Mouse (Mus musculus): Measurements from ENCODE around the gene Nup62. TPM values are rescaled to one million over a fixed set of nuclear protein-coding genes. Genes with fewer than 3 reads are reported as not detected.
"Not testable (repeated sequence)": the region's sequence is repeated elsewhere in the genome, so short reads cannot be mapped to it uniquely, and the experiment has no call there.

The Nup62 gene
- total RNA-seq, 1 experiment from 2014 or later: 130 TPM

DNA sequence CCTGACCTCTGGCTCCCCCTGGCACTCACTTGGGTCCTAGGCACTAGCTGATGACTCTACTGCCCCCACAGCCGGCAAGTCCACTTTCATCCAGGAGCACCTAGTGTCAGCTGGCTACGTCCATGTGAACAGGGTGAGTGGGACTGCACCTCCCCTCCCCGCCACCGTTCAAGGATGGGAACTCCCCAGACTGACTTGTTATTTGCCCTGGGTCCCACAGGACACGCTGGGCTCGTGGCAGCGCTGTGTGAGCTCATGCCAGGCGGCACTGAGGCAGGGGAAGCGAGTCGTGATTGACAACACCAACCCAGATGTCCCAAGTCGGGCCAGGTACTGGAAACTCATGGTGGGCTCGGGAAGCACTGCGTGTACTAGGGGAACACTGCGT, 45.5 kb downstream of the Nup62 start:
- ATAC-seq (replicated peaks; ENCODE audit: low read depth, poor library complexity, severe bottlenecking): no peak

DNA sequence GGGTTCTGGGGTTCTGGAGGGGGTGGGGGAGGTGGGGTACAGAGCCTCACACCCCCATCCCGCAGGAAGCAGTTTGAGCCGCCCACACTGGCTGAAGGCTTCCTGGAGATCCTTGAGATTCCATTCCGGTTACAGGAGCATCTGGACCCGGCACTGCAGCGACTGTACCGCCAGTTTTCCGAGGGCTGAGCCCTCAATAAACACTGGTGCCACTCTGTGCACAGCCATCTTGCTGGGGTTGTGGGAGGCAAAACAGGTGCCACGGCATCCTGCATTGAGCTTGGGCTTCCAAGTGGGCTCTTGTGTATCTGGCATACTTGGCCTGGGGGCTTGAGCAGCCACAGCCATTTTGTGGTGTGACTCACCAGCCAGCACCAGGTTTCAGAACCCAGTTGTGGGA, 46.5 kb downstream of the Nup62 start:
- ATAC-seq (replicated peaks; ENCODE audit: low read depth, poor library complexity, severe bottlenecking): no peak

DNA sequence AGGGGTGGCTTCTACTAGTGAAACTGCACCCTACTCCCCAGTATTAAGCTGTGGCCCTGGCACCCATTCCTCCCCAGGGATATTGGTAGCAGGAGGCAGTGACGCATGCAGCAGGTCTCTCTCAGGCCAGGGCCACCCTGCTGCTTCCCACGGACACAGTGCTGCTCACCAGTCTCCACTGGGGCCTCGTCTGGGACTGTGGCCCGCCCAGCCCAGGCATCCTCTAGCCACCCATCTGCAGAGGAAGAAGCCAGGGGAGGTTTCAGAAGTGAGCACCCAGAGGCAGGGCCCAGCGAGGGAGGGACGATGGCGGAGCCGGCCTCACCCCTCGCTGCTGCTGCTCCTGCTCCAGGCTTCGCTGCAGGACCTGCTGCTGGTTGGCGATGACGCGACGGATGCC, 47.3 kb downstream of the Nup62 start:
- no peak for ATAC-seq (replicated peaks; ENCODE audit: low read depth, poor library complexity, severe bottlenecking)

DNA sequence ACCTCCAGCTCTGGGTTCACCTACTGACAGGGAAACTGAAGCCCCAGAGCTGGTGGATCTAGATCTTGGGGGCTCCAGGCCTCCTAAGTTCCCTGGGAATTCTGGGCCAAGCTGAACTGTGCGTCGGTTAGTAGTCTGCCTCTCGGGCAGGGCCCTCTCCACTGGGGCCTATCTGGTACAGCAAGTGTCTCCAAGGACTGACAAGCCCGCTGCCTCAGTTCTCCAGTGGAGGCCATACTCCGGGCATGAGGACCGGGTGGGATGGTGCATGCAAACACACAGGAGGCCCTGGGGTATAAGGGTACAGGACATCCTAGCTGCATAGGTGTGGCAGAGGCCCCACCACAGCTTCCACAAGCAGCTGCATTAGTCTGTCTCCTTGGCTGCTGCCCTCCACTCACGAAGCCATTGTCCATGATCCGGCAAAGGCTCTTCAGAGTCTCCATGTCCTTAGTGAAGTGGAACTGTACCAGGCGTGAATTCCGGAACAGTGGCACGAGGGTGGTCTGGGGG, 48.1 kb downstream of the Nup62 start:
- ATAC-seq (replicated peaks; ENCODE audit: low read depth, poor library complexity, severe bottlenecking): no peak

DNA sequence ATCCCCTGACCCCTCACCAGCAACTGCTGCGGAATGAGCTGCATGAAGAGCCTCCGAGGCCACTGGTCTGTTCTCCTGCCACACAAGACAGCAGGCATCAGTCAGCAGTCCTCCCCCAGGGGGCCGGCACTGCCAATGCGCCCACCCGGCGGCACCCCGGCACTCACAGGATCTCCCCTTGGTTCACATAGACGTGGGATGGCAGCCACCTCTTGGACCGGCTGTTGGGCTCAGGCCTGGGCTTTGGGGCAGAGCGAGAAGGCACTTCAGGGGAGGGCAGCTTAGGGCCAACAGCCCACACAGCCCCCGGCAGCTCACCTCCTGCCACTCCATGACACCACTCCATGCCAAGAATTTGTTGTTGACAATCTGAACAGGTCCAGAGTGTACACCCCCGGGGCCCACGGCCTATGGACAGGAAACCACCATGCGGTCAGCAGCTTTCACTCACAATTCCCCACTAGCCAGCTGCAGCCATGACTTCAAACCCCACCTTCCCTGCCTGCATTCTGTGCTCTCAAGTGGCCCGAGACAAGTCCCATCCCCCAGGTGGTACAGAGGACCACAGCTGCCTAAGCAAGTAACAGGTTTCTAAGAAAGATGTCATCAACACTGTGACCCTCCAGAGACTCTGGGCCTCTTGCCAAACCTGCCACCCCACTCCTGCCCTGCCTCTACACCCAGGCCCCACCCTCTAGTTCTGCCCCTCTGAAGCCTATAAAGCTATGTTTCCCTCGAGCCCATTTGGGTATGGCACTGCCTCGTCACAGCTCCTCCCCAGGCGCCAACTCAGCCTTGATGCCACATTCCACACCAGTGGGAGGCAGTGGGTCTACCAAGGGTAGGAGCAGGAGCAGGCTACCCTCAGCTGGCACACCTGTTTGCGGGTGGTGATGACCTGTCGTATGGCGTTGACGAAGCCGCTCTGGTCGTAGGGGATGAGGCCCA, 49.0 kb downstream of the Nup62 start:
- ATAC-seq (replicated peaks; ENCODE audit: low read depth, poor library complexity, severe bottlenecking): no peak

DNA sequence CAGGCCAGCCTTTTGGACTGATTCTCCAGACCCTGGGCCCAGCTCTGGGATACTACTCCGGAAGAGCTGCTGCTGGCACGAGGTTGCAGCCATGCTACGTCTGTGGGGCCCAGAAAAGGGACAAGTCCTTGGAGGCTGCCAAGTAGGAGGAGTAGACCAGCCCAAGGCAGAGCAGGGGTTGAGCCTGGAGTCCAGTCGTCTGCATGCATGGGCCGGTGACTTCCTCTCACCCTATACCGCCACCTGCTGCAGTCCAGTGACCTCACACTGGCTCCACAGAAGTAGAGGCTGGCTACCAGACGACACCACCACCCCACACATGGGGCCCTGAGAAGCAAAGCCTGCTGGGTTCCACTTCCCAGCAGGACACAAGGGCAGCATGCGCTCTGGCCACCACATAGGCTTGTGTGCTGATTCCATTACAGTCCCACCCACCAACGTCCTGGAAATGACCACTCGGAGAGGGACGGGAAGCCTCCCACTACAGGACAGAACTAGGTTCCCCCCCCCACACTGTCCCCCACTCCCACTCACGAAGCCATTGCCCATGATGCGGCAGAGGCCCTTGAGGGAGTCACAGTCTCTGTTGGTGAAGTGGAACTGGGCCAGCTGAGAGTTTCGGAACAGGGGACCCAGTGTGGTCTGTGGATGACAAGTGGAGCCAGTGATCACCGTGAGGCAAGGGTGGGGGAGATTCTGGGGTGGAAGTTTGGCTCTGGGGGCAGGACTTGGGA, 50.6 kb downstream of the Nup62 start:
- ATAC-seq (replicated peaks; ENCODE audit: low read depth, poor library complexity, severe bottlenecking): peak; percentile 10; the same call in 1 of the 2 replicates

DNA sequence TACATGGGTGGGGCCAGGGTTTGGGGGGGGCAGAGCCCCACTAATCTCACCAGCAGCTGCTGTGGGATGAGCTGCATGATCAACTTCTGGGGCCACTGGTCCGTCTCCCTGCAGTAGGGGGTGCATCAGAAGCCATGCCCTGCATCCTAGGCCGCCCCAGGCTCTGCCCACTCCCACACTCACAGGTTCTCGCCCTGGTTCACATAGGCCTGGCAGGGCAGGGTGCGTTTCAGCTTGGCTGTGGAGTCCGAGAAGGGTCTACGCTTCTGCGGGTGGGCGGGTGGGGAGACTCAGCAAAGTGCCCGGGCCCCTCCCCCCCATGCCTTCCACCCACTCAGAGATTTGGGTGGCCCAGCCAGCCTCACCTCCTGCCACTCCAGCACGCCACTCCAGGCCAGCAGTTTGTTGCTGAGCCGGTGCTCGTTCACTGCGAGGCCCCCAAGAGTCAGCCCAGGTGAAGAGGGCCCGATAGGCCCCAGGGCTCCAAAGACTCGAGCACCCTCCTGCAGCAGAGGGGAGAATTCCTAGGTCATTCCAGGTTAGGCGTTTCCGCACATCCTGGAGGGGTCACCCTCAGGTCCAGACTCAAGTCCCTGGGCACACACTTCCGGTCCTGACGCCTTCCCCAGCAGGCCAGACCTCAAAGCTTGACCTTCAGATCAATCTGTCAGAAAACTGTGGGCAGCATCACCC, 51.3 kb downstream of the Nup62 start:
- no peak for ATAC-seq (replicated peaks; ENCODE audit: low read depth, poor library complexity, severe bottlenecking)

DNA sequence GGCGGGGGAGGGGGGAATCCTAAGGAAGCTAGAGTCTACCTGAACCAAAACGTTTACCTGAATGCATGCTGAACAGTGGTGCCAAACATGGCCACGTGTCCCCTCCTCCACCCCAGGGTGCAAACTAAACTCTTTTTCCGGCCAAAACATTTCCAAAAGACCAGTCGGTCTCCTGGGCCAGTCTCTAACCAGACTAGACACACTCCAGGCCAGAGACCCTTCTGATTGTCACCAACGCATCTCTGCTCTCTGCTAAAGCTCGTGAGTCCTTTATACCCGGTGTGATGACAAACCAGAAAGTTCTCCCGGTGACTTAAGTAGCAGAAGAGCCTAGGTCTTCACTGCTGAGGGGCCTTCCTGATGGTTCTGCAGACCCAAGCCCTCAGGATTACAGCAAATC, 51.9 kb downstream of the Nup62 start:
- no peak for ATAC-seq (replicated peaks; ENCODE audit: low read depth, poor library complexity, severe bottlenecking)

DNA sequence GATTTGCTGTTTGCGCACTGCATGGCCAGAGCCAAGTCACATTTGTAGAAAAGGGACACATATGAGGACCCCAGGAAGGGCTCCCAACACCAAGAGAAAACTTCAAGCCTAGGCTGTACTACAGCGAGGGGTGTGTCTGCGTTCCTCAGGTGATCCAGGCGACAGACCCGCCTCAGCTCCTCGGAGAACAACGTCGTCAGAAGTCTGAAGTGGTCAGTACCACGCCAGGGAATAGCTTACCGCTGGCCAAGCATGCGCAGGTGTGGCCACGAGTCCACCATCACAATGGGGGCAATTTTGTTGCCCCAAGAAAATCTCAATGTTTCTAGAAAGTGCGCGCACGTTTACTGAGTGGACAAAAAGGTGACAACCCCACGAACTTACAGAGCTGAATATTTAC, 52.6 kb downstream of the Nup62 start:
- ATAC-seq (replicated peaks; ENCODE audit: low read depth, poor library complexity, severe bottlenecking): no peak

DNA sequence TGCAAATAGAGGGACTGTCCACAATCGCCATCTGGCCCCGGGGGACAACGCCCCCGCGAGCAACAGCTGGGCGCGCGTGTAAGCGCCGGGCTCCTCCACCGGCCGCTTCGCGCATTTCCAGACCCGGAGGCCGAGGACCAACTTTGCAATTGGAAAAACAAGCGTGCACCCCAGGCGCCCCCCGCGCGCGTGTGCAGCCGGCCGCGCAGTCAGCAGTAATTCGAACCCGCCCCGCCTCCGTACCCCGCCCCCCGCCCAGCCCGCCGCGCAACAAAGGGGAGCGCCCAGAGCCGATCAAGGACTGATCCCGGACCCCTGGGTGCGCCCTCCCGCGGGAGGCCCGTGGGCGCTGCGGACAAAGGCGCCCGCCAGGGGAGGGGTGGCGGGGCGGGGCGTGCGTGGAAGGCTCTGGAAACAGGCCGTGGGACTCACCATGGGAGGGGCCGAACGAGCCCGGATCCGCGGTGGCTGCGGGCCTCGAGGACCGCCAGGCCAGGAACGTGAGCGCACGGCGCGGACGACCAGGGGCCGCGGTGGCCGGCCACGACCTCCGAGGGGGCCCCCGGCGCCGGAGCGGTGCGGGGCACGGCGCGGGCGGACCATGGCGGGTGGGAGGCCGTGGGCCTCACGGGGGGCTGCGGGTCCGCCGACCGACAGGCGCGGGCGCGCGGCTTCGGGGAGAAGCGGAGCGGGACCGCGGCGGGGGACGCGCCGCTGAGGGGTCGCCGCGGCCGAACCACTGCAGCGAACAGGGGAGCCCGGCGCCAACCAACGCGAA, 53.2 kb downstream of the Nup62 start:
- no peak for ATAC-seq (replicated peaks; ENCODE audit: low read depth, poor library complexity, severe bottlenecking)

DNA sequence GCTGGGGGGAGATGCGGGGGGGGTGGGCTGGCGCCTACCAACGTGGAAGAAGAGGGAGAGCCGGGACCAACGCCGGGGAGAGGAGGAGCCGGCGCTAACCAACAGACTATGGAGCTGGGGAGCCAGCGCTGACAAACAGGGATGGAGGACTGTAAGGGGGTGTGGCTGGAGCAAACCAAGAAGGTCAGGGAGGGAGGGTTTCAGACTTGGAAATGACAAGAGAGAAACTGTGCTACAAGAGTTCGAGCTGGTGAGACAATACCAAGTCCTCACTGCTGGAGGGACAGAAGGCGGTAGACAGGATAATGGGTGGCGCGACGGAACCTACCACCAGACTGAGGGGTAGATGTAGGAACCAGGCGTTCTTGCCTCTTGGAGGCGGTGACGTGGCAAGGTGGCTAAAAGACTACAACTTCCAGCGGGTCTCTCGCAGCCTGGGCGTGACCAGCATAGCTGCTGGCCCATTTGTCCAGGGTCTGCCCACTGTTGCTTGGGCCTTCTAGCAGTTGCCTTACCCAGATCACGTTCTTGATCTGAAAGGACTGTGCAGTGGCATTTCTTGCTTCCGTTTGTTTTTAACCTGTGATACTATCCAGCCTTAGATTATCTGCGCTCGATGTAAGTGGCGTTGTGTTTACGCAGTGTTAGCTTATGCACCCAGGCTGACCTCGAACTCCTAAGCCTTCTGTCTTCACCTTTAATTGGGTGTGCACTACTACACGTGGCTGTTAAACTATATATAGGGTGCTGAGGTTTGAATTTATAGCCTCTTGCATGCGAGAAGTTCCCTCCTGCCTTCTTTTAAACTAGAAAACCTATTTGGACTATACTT, 54.0 kb downstream of the Nup62 start, which contains the start of gene Ptov1:
Gene Ptov1 (minus strand): TSS at position 92 of the 832 bp plus-strand sequence.
- peak; percentile 89 for ATAC-seq (replicated peaks; ENCODE audit: low read depth, poor library complexity, severe bottlenecking)

DNA sequence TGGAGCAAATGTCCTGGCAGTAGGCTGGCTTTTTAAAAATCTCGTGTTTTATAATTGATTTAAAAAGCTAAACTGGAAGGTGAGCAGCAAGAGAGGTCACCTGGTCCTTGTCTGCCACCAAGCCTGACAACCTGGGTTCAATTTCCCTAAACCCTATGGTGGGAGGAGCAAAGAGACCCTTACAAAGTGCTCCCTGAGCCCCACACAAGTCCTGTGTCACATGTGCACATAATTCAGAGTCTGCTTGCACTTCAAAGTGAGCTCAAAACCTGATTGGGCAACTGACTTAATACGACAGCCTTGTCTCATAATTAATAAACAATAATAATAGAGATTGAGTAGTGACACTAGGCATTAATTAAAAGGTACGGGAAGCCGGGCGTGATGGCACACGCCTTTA, 54.7 kb downstream of the Nup62 start:
- ATAC-seq (replicated peaks; ENCODE audit: low read depth, poor library complexity, severe bottlenecking): no peak

DNA sequence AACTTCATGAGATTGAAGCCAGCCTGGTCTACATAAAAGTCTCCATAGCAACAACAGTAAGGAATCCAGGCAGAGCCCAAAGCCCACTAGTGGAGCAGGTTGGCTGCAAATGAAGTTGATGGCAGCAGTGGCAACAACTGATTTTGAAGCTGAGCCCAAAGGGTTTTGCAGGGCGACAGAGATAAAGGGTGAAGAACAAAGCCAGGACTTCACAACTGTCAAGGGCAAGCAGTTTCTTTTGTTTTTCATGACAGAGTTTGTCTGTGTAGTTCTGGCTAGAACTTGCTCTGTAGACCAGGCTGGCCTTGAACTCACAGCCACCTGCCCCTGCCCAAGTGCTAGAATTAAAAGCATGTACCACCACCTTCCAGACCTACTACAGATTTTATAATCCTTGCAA, 55.3 kb downstream of the Nup62 start:
- ATAC-seq (replicated peaks; ENCODE audit: low read depth, poor library complexity, severe bottlenecking): no peak

DNA sequence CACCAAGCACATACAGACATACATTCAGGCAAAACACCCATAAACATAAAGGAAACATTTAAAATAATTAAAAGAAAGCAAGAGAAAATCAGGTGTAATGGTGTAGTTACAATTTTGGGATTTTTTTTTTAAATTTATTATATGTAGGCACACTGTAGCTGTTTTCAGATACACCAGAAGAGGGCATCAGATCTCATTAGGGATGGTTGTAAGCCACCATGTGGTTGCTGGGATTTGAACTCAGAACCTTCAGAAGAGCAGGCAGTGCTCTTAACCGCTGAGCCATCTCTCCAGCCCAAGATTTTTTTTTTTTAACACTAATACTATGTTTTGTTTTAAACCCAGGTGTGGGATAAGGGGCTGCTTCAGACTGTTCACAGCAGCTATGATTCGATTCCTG, 55.9 kb downstream of the Nup62 start:
- ATAC-seq (replicated peaks; ENCODE audit: low read depth, poor library complexity, severe bottlenecking): not testable (repeated sequence)

DNA sequence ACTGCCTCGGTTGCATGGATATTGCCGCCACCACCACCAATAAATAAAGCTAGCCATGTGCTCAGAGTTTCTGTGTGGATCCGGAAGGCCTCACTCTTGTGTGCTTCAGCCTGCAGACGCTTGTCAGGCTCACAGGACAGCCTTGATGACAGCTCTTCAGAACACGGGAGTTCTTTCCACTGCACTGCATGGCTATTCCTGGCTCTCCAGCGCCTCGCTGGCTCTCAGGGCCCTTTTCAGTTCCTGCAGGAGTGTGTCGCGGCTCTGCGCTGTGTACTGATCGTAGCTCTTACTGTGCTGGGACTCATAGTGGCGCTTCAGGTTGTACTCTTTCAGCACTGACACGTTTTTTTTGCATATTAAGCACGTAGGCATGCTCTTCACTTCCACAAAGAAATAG, 61.9 kb downstream of the Nup62 start:
- ATAC-seq (replicated peaks; ENCODE audit: low read depth, poor library complexity, severe bottlenecking): no peak

Data from common myeloid progenitor, adult 5-6 weeks (primary cell).